Mouse (Mus musculus) Patski (cell line): ENCODE measurements at regions not wholly inside any gene's neighbourhood (a gene's known extent, or its start where the extent isn't known, plus 50 kb on each side); places are given as distances from the start of the nearest gene placed in this dataset.

ENCODE experiments used
- ATAC-seq: fragments of 100-300 bp; one replicate; pipeline ENCODE4 v1.8.0; 2021
- CTCF ChIA-PET: fragments of 350-600 bp; sonication (Branson Sonifier 250); formaldehyde crosslinking; loops from one replicate; lab custom pipeline; 2022; ENCODE audit warnings: inconsistent platforms; lab: Charles Lee
- POLR2A ChIA-PET: fragments of 350-600 bp; sonication (Branson Sonifier 250); formaldehyde crosslinking; loops from one replicate; lab custom pipeline; 2022; ENCODE audit warnings: antibody characterized with exemption, inconsistent platforms; lab: Charles Lee
- DNase-seq: peaks from one replicate; pipeline ENCODE4 v3.0.0-alpha.2; 2011; ENCODE audit warnings: low read depth, low spot score
- H3K27me3 ChIP-seq: fragments of 371-371 bp; one replicate; pipeline ENCODE4 v1.5.1; 2021
- CTCF ChIP-seq: fragments of 100-300 bp; IDR thresholded peaks from one replicate; pipeline ENCODE4 v1.5.1; 2021
- in situ Hi-C: fragments of 300-500 bp; cut with MboI; formaldehyde crosslinking; loops from 3 replicates; pipeline ENCODE4 v1.11.1; 2018; ENCODE audit warnings: low pct_unique_long_range_greater_than_20kb, mixed read lengths

GRCm38 (mm10) chr1:106086687-106087086, 84.9 kb upstream of the Phlpp1 start:
- no peak for DNase-seq
- TF ChIP-seq CTCF: no peak
- no peak for ATAC-seq
- H3K27me3 ChIP-seq: peaks cover 14% of the 10 kb centered on the region
- in situ Hi-C loops: no loop called here
- POLR2A ChIA-PET: no interaction called here
- CTCF ChIA-PET: no interaction called here

GRCm38 (mm10) chr1:106092909-106093557, 78.5 kb upstream of the Phlpp1 start:
- no peak for ATAC-seq
- POLR2A ChIA-PET: no interaction called here
- no peak for DNase-seq
- in situ Hi-C loops: no loop called here
- no peaks in the 10 kb centered on the region for H3K27me3 ChIP-seq
- CTCF ChIA-PET: no interaction called here
- TF ChIP-seq CTCF: no peak

GRCm38 (mm10) chr1:106093813-106094212, 77.7 kb upstream of the Phlpp1 start:
- ATAC-seq: no peak
- DNase-seq: no peak
- CTCF ChIA-PET: no interaction called here
- POLR2A ChIA-PET: no interaction called here
- TF ChIP-seq CTCF: no peak
- no peaks in the 10 kb centered on the region for H3K27me3 ChIP-seq
- in situ Hi-C loops: no loop called here

GRCm38 (mm10) chr1:106096324-106096723, 75.2 kb upstream of the Phlpp1 start:
- ChIA-PET POLR2A (no interaction called here), CTCF (no interaction called here)
- in situ Hi-C loops: no loop called here
- no peak for DNase-seq
- ATAC-seq: no peak
- H3K27me3 ChIP-seq: peaks cover 3% of the 10 kb centered on the region
- TF ChIP-seq CTCF: no peak

- DNase-seq (no peak), ATAC-seq (no peak)
- peaks cover 9% of the 10 kb centered on the region for H3K27me3 ChIP-seq
- in situ Hi-C loops: no loop called here
- TF ChIP-seq CTCF: no peak
- POLR2A ChIA-PET: interaction anchor here (0.5 kb wide), 1 partner anchor 11 kb away, joined by 3 read pairs; no protein-coding TSS in a partner anchor
- CTCF ChIA-PET: interaction anchor here (1.0 kb wide), 1 partner anchor 14 kb away, joined by 4 read pairs; no protein-coding TSS in a partner anchor
Measured at GRCm38 (mm10) chr1:106097177-106097576, 74.4 kb upstream of the Phlpp1 start.

GRCm38 (mm10) chr1:106100611-106101010, 70.9 kb upstream of the Phlpp1 start:
- in situ Hi-C loops: no loop called here
- POLR2A ChIA-PET: no interaction called here
- TF ChIP-seq CTCF: no peak

GRCm38 (mm10) chr1:106102537-106102936, 69.0 kb upstream of the Phlpp1 start:
- no peak for TF ChIP-seq CTCF
- POLR2A ChIA-PET: no interaction called here

More at GRCm38 (mm10) chr1:106100611-106101010, 70.9 kb upstream of the Phlpp1 start:
- H3K27me3 ChIP-seq: peaks cover 10% of the 10 kb centered on the region
- DNase-seq: no peak
- CTCF ChIA-PET: interaction anchor here (2.4 kb wide), 1 partner anchor 8 kb away, joined by 5 read pairs; no protein-coding TSS in a partner anchor
- no peak for ATAC-seq

GRCm38 (mm10) chr1:106109081-106109480, 62.5 kb upstream of the Phlpp1 start:
- ATAC-seq (no peak), DNase-seq (no peak)
- peaks cover 9% of the 10 kb centered on the region for H3K27me3 ChIP-seq
- ChIA-PET POLR2A (interaction anchor here (0.8 kb wide), 1 partner anchor 10 kb away, joined by 5 read pairs; no protein-coding TSS in a partner anchor), CTCF (interaction anchor here (1.2 kb wide), 1 partner anchor 9 kb away, joined by 5 read pairs; no protein-coding TSS in a partner anchor)
- in situ Hi-C loops: no loop called here
- TF ChIP-seq CTCF: no peak

More at GRCm38 (mm10) chr1:106102537-106102936, 69.0 kb upstream of the Phlpp1 start:
- DNase-seq: no peak
- CTCF ChIA-PET: no interaction called here
- in situ Hi-C loops: no loop called here
- ATAC-seq: no peak
- peaks cover 10% of the 10 kb centered on the region for H3K27me3 ChIP-seq
